Mouse (Mus musculus) layer of hippocampus, adult 8-10 months (tissue): ENCODE measurements at regions not wholly inside any gene's neighbourhood (a gene's known extent, or its start where the extent isn't known, plus 50 kb on each side); places are given as distances from the start of the nearest gene placed in this dataset.
A peak's percentile ranks its signal among the peaks of the same experiment; 100 is the strongest.
"Not testable (repeated sequence)": the region's sequence is repeated elsewhere in the genome, so short reads cannot be mapped to it uniquely, and the experiment has no call there.

Experiments
- DNase-seq, 2 experiments: peaks; one replicate each; pipeline ENCODE4 v3.0.0; 2022; ENCODE audit warnings: low spot score in 2 of 2

GRCm38 (mm10) chr15:62262487-62262886 is 1339.7 kb upstream of the A1bg start:
- no peak for DNase-seq

GRCm38 (mm10) chr15:62261520-62261919 is 1338.7 kb upstream of the A1bg start:
- DNase-seq, result no peak

- DNase-seq, result no peak
These were observed 1335.8 kb upstream of the A1bg start for GRCm38 (mm10) chr15:62258611-62259010.

- DNase-seq, result peak; percentile 12 to 28
These were observed 1335.1 kb upstream of the A1bg start for GRCm38 (mm10) chr15:62257955-62258354.

GRCm38 (mm10) chr15:62257110-62257667 is 1334.4 kb upstream of the A1bg start:
- no peak for DNase-seq

GRCm38 (mm10) chr15:62255571-62255970 is 1332.8 kb upstream of the A1bg start:
- no peak for DNase-seq

GRCm38 (mm10) chr15:62253724-62254123 is 1330.9 kb upstream of the A1bg start:
- DNase-seq, result no peak

- not testable (repeated sequence) for DNase-seq
These were observed 1329.4 kb upstream of the A1bg start for GRCm38 (mm10) chr15:62252078-62252833.

GRCm38 (mm10) chr15:62249436-62249835 is 1326.6 kb upstream of the A1bg start:
- no peak for DNase-seq

GRCm38 (mm10) chr15:62246561-62247079 is 1323.8 kb upstream of the A1bg start:
- DNase-seq, result no peak

GRCm38 (mm10) chr15:62245237-62245636 is 1322.4 kb upstream of the A1bg start:
- no peak for DNase-seq

GRCm38 (mm10) chr15:62244819-62245218 is 1322.0 kb upstream of the A1bg start:
- DNase-seq, result no peak

GRCm38 (mm10) chr15:62240031-62240430 is 1317.2 kb upstream of the A1bg start:
- no peak for DNase-seq

- DNase-seq, result no peak
These were observed 1315.8 kb upstream of the A1bg start for GRCm38 (mm10) chr15:62238503-62239045.

GRCm38 (mm10) chr15:62236056-62236455 is 1313.2 kb upstream of the A1bg start:
- no peak for DNase-seq

GRCm38 (mm10) chr15:62234182-62234760 is 1311.5 kb upstream of the A1bg start:
- DNase-seq, result no peak

GRCm38 (mm10) chr15:62233154-62233553 is 1310.3 kb upstream of the A1bg start:
- no peak for DNase-seq

- no peak for DNase-seq
These were observed 1308.9 kb upstream of the A1bg start for GRCm38 (mm10) chr15:62231709-62232108.

- no peak for DNase-seq
These were observed 1308.0 kb upstream of the A1bg start for GRCm38 (mm10) chr15:62230773-62231172.

GRCm38 (mm10) chr15:62229491-62230283 is 1306.9 kb upstream of the A1bg start:
- DNase-seq, result no peak

GRCm38 (mm10) chr15:62229023-62229422 is 1306.2 kb upstream of the A1bg start:
- DNase-seq, result no peak
